Mouse (Mus musculus) lung, postnatal 0 days (tissue): ENCODE measurements at regions not wholly inside any gene's neighbourhood (a gene's known extent, or its start where the extent isn't known, plus 50 kb on each side); places are given as distances from the start of the nearest gene placed in this dataset.

Experiments used
- CTCF ChIP-seq: IDR thresholded peaks from 2 replicates; pipeline ENCODE4 v1.5.1; 2016; ENCODE audit warnings: antibody characterized with exemption, mild to moderate bottlenecking
- EP300 ChIP-seq: IDR thresholded peaks from 2 replicates; pipeline ENCODE4 v1.6.1; 2016; ENCODE audit warnings: antibody characterized with exemption, mild to moderate bottlenecking, control low read depth

DNA sequence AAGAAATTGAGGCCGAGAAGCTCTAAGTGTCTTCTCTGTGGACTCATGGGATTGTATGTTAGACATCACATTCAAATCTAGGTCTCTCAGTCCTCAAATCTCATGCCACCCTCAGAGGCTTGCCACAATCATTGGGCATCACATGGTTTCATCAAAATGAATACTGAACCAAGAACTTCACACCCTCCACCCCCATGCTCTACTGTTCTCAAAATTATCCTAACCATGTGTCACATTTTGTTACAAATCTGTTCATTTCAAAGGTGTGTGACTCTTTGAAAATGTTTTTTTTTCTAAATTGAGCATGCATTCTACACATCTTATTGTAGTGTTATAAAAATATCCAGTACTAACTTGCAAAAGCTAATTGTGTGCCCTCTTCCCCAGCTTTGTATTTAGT, 275.9 kb downstream of the Galc start:
- TF ChIP-seq EP300 (no peak), CTCF (no peak)
